Mouse (Mus musculus) G1E-ER4 (cell line): ENCODE measurements around the gene Abr. TPM values are rescaled to one million over a fixed set of nuclear protein-coding genes. Genes with fewer than 3 reads are reported as not detected.

Experiments used
- GATA1 ChIP-seq: IDR thresholded peaks from one replicate; pipeline ENCODE4 v1.8.0; 2012; ENCODE audit warnings: low read length, inconsistent platforms
- polyA plus RNA-seq: library from polyadenylated mRNA; stranded (reverse); fragments of >175 nt; gene quantifications from 2 replicates; pipeline ENCODE4 v1.2.3, GENCODE M21; 2012

Gene Abr
- polyA plus RNA-seq, 1 experiment = 0.01 TPM

- no peak for TF ChIP-seq GATA1
These were observed 239.3 kb downstream of the Abr start for GRCm38 (mm10) chr11:76382711-76383324.

DNA sequence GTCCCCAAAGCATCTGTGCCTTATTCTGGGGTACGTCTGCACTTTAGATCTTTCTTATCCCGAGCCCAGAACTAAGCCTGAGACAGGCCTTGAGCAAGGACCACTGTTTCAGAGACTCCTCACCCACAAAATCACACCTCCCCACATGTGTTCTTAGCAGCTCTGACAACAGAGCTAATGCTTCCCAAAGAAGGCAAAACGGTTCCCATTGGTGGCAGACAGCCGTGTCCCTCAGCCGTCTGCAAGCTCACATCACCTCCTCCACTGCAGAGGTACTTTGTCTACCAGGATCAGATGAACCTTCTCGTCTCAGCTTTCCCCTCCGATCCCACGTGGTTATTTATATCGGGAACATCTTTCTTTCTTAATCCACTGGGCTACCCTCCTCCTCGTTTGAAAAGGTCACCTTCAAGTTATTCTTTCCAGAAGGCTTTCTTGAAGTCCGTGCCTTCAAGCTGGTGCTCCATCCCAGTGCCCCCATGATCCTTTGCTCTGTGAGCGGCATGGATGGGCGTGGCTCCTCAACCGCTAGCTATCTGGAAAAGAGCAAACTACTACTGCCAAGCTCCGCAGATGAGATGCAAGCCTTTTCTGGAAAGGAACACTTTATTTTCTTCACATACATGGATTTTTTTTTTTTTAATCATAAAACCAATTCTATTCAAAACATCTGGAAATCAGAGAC, 240.8 kb downstream of the Abr start:
- no peak for TF ChIP-seq GATA1

GRCm38 (mm10) chr11:76379921-76380544, 242.1 kb downstream of the Abr start:
- no peak for TF ChIP-seq GATA1

- TF ChIP-seq GATA1 = no peak
These were observed 245.7 kb downstream of the Abr start for GRCm38 (mm10) chr11:76376425-76376824.

GRCm38 (mm10) chr11:76374491-76375185, 247.5 kb downstream of the Abr start:
- TF ChIP-seq GATA1 = no peak

DNA sequence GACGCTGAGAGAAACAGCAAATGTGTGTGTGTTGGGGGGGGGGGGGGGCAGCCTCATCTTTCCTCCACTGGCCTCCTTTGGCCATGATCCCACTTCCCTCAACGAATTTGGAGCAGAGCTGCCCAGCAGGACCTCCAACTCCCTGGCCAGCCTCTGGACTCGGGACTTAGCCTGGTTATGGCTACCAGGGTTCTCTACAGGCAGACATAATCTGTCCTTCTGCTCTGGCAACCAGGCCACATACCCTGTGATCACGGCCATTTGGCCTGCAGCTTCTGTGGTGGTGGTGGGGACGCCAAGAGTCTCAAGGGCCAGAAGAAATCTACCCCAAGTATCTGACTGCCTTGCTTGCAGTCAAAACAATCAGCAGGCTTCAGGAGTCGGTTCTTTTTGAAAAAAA, 249.6 kb downstream of the Abr start:
- TF ChIP-seq GATA1 = no peak

DNA sequence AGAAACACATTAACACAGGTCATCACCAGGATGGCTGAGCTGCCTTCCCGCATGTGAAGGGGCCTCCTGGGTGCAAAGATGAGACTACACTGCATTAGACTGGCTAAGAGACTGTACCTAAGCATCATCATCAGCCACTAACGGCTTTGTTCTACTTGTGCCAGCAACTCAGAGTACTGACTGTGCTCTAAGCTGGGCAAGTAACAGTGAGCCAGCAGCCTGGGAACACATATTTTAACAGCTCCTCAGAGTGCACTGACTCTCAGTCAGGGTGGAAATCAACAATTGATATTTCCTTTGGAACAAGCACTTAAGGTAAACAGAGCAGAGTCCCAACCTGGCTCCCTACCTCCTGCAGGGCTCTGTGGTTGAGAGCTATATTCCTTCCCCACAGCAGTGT, 250.0 kb downstream of the Abr start:
- no peak for TF ChIP-seq GATA1

GRCm38 (mm10) chr11:76370491-76370890, 251.6 kb downstream of the Abr start:
- no peak for TF ChIP-seq GATA1

Other genes starting within 250 kb of the Abr start
- gene Nxn, start 223.2 kb downstream of the Abr start, polyA plus RNA-seq = 4.6 and 4.8 TPM in 2 replicates
- 25.8 and 32.2 TPM in 2 replicates for gene Timm22, start 215.4 kb downstream of the Abr start, polyA plus RNA-seq
- not detected in 2 replicates for gene Bhlha9, start 50.2 kb upstream of the Abr start, polyA plus RNA-seq
- not detected in 2 replicates for gene Trarg1, start 57.5 kb upstream of the Abr start, polyA plus RNA-seq
- gene Gosr1, start 141.3 kb upstream of the Abr start, polyA plus RNA-seq = 1.4 and 2.5 TPM in 2 replicates
- gene Cpd, start 224.7 kb upstream of the Abr start, polyA plus RNA-seq = 41.0 and 52.0 TPM in 2 replicates